Mouse (Mus musculus) heart, postnatal 25 days (tissue): ENCODE measurements around the gene Defb3. TPM values are rescaled to one million over a fixed set of nuclear protein-coding genes. Genes with fewer than 3 reads are reported as not detected.
"Not testable (repeated sequence)": the region's sequence is repeated elsewhere in the genome, so short reads cannot be mapped to it uniquely, and the experiment has no call there.

Source experiments
- DNase-seq: peaks from one replicate; pipeline ENCODE4 v3.0.0; 2022; ENCODE audit warnings: low spot score
- intact Hi-C: fragments of 180-260 bp; cut with DNase I; formaldehyde crosslinking; loops from one replicate; pipeline ENCODE4 v1.15.1; 2025
- total RNA-seq, 2 experiments: library from RNA; stranded (reverse); gene quantifications; 2 replicates each; pipeline ENCODE4 v1.2.3; 2021

Defb3 gene
- total RNA-seq = not detected

DNA sequence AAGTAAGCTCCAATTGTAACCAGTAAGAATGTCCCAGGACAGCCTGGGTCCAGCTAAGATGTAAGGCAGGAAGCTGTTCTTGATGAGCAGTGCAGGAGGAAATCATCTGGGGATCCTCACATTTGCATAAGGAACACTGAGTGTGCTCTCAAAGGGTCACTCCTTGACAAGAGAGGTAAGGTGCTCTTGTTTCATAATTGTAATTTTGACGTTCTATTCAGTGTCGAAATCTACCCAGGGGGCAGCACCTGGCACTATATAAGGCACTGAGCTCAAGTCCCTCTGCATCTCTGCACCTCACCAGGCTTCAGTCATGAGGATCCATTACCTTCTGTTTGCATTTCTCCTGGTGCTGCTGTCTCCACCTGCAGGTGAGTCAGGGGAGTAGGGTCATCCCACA lies at the start of gene Defb3:
Gene Defb3, plus strand, starts transcription at position 301 of the 400 bp plus-strand sequence.
- DNase-seq, intact Hi-C loops: not testable (repeated sequence)

- intact Hi-C loops = loop anchor here (5.0 kb wide), 1 partner anchor 275 kb away; no protein-coding TSS in a partner anchor
- no peak for DNase-seq
Observed at GRCm38 (mm10) chr8:19247280-19247679, 45.9 kb upstream of the Defb3 start, which contains the start of gene Defb5. TSS of gene Defb5 (plus strand) at chr8:19247580.

DNA sequence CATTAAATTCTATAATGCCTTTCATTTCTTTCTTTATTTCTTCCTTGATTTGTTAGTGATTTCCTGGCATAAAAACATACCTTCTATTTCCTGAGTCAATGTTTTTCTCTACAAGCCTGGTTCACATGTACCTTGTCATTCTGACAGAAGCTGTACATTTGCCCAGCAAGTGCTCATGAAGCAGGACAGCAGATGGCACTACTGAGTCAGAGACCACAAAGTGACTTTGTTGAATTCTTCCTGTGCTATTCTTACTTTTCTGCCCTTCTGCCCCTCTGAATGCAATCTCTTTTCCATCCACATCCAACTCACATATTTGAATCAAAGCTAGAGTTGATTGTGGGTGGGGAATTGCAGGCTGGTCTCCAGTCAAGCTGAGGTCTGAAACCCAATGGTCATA lies 35.0 kb upstream of the Defb3 start:
- intact Hi-C loops = no loop called here
- DNase-seq = no peak

DNA sequence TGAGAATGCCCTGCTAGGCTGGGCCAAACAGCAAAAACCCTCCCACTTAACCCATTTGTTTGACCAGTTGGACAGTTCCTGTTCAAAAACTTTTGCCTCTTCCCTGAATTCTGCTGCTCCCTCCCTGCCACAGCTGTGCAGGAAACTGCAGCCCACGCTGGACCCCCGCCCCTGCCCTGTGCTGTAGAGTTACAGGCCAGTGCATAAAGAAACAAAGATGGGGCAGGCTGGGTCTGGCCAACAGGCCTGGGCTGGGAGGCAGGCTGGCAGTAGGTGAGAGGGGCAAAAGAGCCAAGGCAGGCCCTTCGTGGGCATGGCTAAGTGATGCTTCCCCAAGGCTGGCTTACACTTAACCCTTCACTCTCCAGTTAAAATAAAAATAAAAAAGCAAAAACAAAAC lies 33.5 kb upstream of the Defb3 start:
- DNase-seq = no peak
- intact Hi-C loops = no loop called here

DNA sequence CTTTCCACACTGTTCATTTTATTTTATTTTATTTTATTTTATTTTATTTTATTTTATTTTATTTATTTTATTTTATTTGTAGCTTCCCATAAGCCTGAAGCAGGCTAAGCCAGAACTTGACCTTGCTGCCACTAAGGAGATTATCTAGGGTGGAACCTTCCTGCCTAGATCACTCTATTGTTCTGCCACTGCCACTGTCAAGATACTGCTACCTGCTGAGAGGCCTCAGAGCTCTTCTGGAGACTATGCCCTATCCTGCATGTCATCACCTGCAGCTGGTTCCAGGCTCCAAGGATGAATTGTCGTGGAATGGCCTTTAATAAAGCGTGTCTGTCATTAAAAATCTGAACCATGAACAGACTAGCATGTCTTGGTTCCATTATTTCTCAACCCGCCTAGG lies 5.2 kb downstream of the Defb3 start:
- intact Hi-C loops, DNase-seq: not testable (repeated sequence)

GRCm38 (mm10) chr8:19331836-19332235 lies 38.7 kb downstream of the Defb3 start:
- intact Hi-C loops = no loop called here
- no peak for DNase-seq

Other genes with a start within 250 kb of the Defb3 start
- gene Defb39, start 228.6 kb upstream of the Defb3 start, total RNA-seq = not detected
- not detected for gene Defb12, start 178.5 kb upstream of the Defb3 start, total RNA-seq
- not detected for gene Defb34, start 169.6 kb upstream of the Defb3 start, total RNA-seq
- gene Gm45826, start 152.6 kb upstream of the Defb3 start, total RNA-seq = not detected
- not detected for gene Defb14, start 99.0 kb upstream of the Defb3 start, total RNA-seq
- not detected for gene Defb4, start 94.7 kb upstream of the Defb3 start, total RNA-seq
- gene Defb6, start 67.9 kb upstream of the Defb3 start, total RNA-seq = not detected
- gene Defb46, start 53.4 kb upstream of the Defb3 start, total RNA-seq = not detected
- not detected for gene Defb5, start 45.8 kb upstream of the Defb3 start, total RNA-seq
- not detected for gene Defb8, start 154.2 kb downstream of the Defb3 start, total RNA-seq
- gene Defb7, start 201.7 kb downstream of the Defb3 start, total RNA-seq = not detected